ENCODE assay signal across 29 mouse cellular contexts in genomic region chr14:123801744-123802143, GRCm38 (mm10).
DNase-seq lines count a peak whose midpoint lies in the region; ATAC-seq and TF ChIP-seq lines count a peak whose summit lies in the region.
"Had no signal": no experiment of that assay in that cellular context is flagged by ENCODE, and none has a peak within 500 bp of the region (broad histone marks: within the 10 kb centered on the region; RNA-seq: fewer than 3 reads in every experiment).

No protein-coding gene starts in this region.

- ATAC-seq in heart, embryonic 12.5 days (ENCODE audit: insufficient number of reproducible peaks, low FRiP score): peak; percentile 42; the same call in 1 of the 2 replicates
- peak; percentile 18; the same call in 1 of the 2 replicates for ATAC-seq in stomach, embryonic 15.5 days (ENCODE audit: insufficient read depth, low FRiP score, low read depth)
- no peak for ATAC-seq in stomach, postnatal 0 days (ENCODE audit: low FRiP score, low TSS enrichment)
- ATAC-seq: forebrain, embryonic 15.5 days; inflammation-experienced regulatory T-cells, adult 6 months; liver, postnatal 0 days had no signal

- H3K36me3 ChIP-seq in heart, embryonic 12.5 days: no peaks in the 10 kb centered on the region
- H3K36me3 ChIP-seq in heart, embryonic 10.5 days: no peaks in the 10 kb centered on the region
- H3K36me3 ChIP-seq in stomach, embryonic 15.5 days: no peaks in the 10 kb centered on the region
- no peaks in the 10 kb centered on the region for H3K36me3 ChIP-seq in stomach, postnatal 0 days (ENCODE audit: control insufficient read depth, insufficient read depth, low read length)
- H3K36me3 ChIP-seq: forebrain, embryonic 15.5 days; G1E; hindbrain, embryonic 10.5 days; hindbrain, embryonic 15.5 days; limb, embryonic 12.5 days; midbrain, embryonic 12.5 days; neural tube, embryonic 13.5 days had no signal

- no peak for TF ChIP-seq EP300 in stomach, postnatal 0 days (optimal IDR thresholded peaks at IDR 0.05)

- DNase-seq in adrenal gland, postnatal 10 days: peak; percentile 5
- no peak for DNase-seq in adrenal gland, adult 18-20 months (ENCODE audit: low spot score in 2 of 2)
- no peak for DNase-seq in heart, embryonic 10.5 days (ENCODE audit: low spot score)
- no peak for DNase-seq in stomach, postnatal 0 days (ENCODE audit: low spot score)
- no peak for DNase-seq in cerebellum, postnatal 10 days
- DNase-seq in B cell, adult 2 months: no peak
- DNase-seq: adrenal gland, adult 2 months; cerebellum, adult 2 months; cerebellum, postnatal 25 days; gastrocnemius, adult 2 months; gastrocnemius, postnatal 36 days; kidney, adult 11 months; kidney, postnatal 36 days; liver, postnatal 0 days; lung, postnatal 36 days; thymus, adult 18-20 months; thymus, postnatal 25 days had no signal

- no peak overlapping the region for H3K9ac ChIP-seq in heart, embryonic 12.5 days
- H3K9ac ChIP-seq in stomach, embryonic 15.5 days: no peak overlapping the region
- H3K9ac ChIP-seq in stomach, postnatal 0 days (ENCODE audit: low read length): no peak overlapping the region
- H3K9ac ChIP-seq: forebrain, embryonic 15.5 days; hindbrain, embryonic 15.5 days; limb, embryonic 12.5 days; liver, postnatal 0 days; midbrain, embryonic 12.5 days; neural tube, embryonic 13.5 days had no signal

- H3K27ac ChIP-seq in heart, embryonic 12.5 days (ENCODE audit: poor library complexity, severe bottlenecking): no peak overlapping the region
- H3K27ac ChIP-seq in heart, embryonic 10.5 days: no peak overlapping the region
- no peak overlapping the region for H3K27ac ChIP-seq in stomach, embryonic 15.5 days
- H3K27ac ChIP-seq in stomach, postnatal 0 days (replicated peaks): no peak overlapping the region
- H3K27ac ChIP-seq: forebrain, embryonic 15.5 days; gastrocnemius, adult 2 months; hindbrain, embryonic 10.5 days; hindbrain, embryonic 15.5 days; layer of hippocampus, adult 2 months; left cerebral cortex, adult 2 months; limb, embryonic 12.5 days; midbrain, embryonic 12.5 days; neural tube, embryonic 13.5 days had no signal

- H3K4me1 ChIP-seq in heart, embryonic 12.5 days (replicated peaks): no peaks in the 10 kb centered on the region
- H3K4me1 ChIP-seq in heart, embryonic 10.5 days: peaks cover 4% of the 10 kb centered on the region; the same call in 1 of the 2 replicates
- H3K4me1 ChIP-seq in stomach, embryonic 15.5 days: no peaks in the 10 kb centered on the region
- no peaks in the 10 kb centered on the region for H3K4me1 ChIP-seq in stomach, postnatal 0 days (replicated peaks; ENCODE audit: control insufficient read depth, insufficient read depth)
- H3K4me1 ChIP-seq: forebrain, embryonic 15.5 days; hindbrain, embryonic 10.5 days; hindbrain, embryonic 15.5 days; limb, embryonic 12.5 days; midbrain, embryonic 12.5 days; neural tube, embryonic 13.5 days had no signal

- no peak overlapping the region for H3K4me2 ChIP-seq in heart, embryonic 12.5 days
- H3K4me2 ChIP-seq in stomach, embryonic 15.5 days: no peak overlapping the region
- H3K4me2 ChIP-seq in stomach, postnatal 0 days (replicated peaks; ENCODE audit: low read depth): no peak overlapping the region
- H3K4me2 ChIP-seq: forebrain, embryonic 15.5 days; hindbrain, embryonic 15.5 days; limb, embryonic 12.5 days; midbrain, embryonic 12.5 days; neural tube, embryonic 13.5 days had no signal

- TF ChIP-seq CTCF in stomach, postnatal 0 days (IDR thresholded peaks at IDR 0.05; ENCODE audit: low read depth): no peak

- H3K9me3 ChIP-seq in heart, embryonic 12.5 days (replicated peaks): no peaks in the 10 kb centered on the region
- no peaks in the 10 kb centered on the region for H3K9me3 ChIP-seq in heart, embryonic 10.5 days
- no peaks in the 10 kb centered on the region for H3K9me3 ChIP-seq in stomach, embryonic 15.5 days
- no peaks in the 10 kb centered on the region for H3K9me3 ChIP-seq in stomach, postnatal 0 days (ENCODE audit: control insufficient read depth, low read length)
- H3K9me3 ChIP-seq: forebrain, embryonic 15.5 days; hindbrain, embryonic 10.5 days; hindbrain, embryonic 15.5 days; limb, embryonic 12.5 days; midbrain, embryonic 12.5 days; neural tube, embryonic 13.5 days had no signal

- no peak overlapping the region for H3K4me3 ChIP-seq in heart, embryonic 12.5 days
- H3K4me3 ChIP-seq in heart, embryonic 10.5 days: no peak overlapping the region
- no peak overlapping the region for H3K4me3 ChIP-seq in stomach, embryonic 15.5 days (replicated peaks)
- no peak overlapping the region for H3K4me3 ChIP-seq in stomach, postnatal 0 days (ENCODE audit: low read depth, low read length)
- H3K4me3 ChIP-seq: forebrain, embryonic 15.5 days; gastrocnemius, adult 2 months; hindbrain, embryonic 10.5 days; hindbrain, embryonic 15.5 days; layer of hippocampus, adult 2 months; left cerebral cortex, adult 2 months; limb, embryonic 12.5 days; midbrain, embryonic 12.5 days; neural tube, embryonic 13.5 days had no signal

- H3K27me3 ChIP-seq in heart, embryonic 12.5 days (replicated peaks): no peaks in the 10 kb centered on the region
- H3K27me3 ChIP-seq in heart, embryonic 10.5 days (ENCODE audit: insufficient read depth, poor library complexity, severe bottlenecking): no peaks in the 10 kb centered on the region
- no peaks in the 10 kb centered on the region for H3K27me3 ChIP-seq in stomach, embryonic 15.5 days (replicated peaks)
- H3K27me3 ChIP-seq in stomach, postnatal 0 days (ENCODE audit: control insufficient read depth, insufficient read depth, low read length): no peaks in the 10 kb centered on the region
- H3K27me3 ChIP-seq: forebrain, embryonic 15.5 days; hindbrain, embryonic 15.5 days; limb, embryonic 12.5 days; midbrain, embryonic 12.5 days; neural tube, embryonic 13.5 days had no signal
